8 mouse cellular contexts compared by ENCODE assay signal in genomic region chr2:152739031-152739841, GRCm38 (mm10). TPM values are rescaled to one million over a fixed set of nuclear protein-coding genes. Genes with fewer than 3 reads are reported as not detected.
DNase-seq lines count a peak whose midpoint lies in the region; ATAC-seq and TF ChIP-seq lines count a peak whose summit lies in the region.

No protein-coding gene starts in this region.

- peak overlapping the region; percentile 90 for H3K27ac ChIP-seq in heart, adult 2 months
- peak overlapping the region; percentile 99 for H3K27ac ChIP-seq in kidney, adult 2 months (ENCODE audit: insufficient read depth, low read depth, low read length)
- H3K27ac ChIP-seq in lung, embryonic 14.5 days (ENCODE audit: low read depth), result peak overlapping the region; percentile 85
- peak overlapping the region; percentile 52; the same call in 1 of the 2 replicates for H3K27ac ChIP-seq in olfactory bulb, adult 2 months (ENCODE audit: insufficient read depth, low read depth, low read length)

- no peaks in the 10 kb centered on the region; the same call in 1 of the 2 replicates for H3K36me3 ChIP-seq in heart, adult 2 months (ENCODE audit: control insufficient read depth, insufficient read depth, low read length)
- H3K36me3 ChIP-seq in kidney, adult 2 months (ENCODE audit: control insufficient read depth, insufficient read depth, low read length), result no peaks in the 10 kb centered on the region
- peaks cover 3% of the 10 kb centered on the region; the same call in 1 of the 2 replicates for H3K36me3 ChIP-seq in lung, embryonic 14.5 days (ENCODE audit: insufficient read depth)

- DNase-seq in spleen, postnatal 4 days (ENCODE audit: low spot score in 2 of 2), result peak; percentile 39 to 76
- no peak for DNase-seq in spleen, adult 18-20 months
- DNase-seq in embryo, embryonic 11 days, result peak; percentile 91
- peak; percentile 88 to 90 for DNase-seq in heart, adult 2 months
- peak; percentile 97 for DNase-seq in kidney, adult 2 months
- DNase-seq in lung, embryonic 14.5 days, result peak; percentile 93
- peak; percentile 91 for DNase-seq in yolk sac, embryonic 10.5 days (ENCODE audit: low spot score)

- TF ChIP-seq CTCF in heart, adult 2 months (IDR thresholded peaks at IDR 0.05), result no peak
- TF ChIP-seq CTCF in kidney, adult 2 months (conservative IDR thresholded peaks at IDR 0.05; ENCODE audit: insufficient read depth, insufficient read length, low read depth, low read length), result no peak
- TF ChIP-seq CTCF in lung, embryonic 14.5 days (IDR thresholded peaks at IDR 0.05; ENCODE audit: low read depth), result no peak
- TF ChIP-seq CTCF in olfactory bulb, adult 2 months (IDR thresholded peaks at IDR 0.05; ENCODE audit: insufficient read depth, low read depth, low read length), result no peak

- H3K4me3 ChIP-seq in heart, adult 2 months, result peak overlapping the region; percentile 63
- H3K4me3 ChIP-seq in kidney, adult 2 months (ENCODE audit: insufficient read depth, low read depth, low read length), result peak overlapping the region; percentile 33
- H3K4me3 ChIP-seq in lung, embryonic 14.5 days (ENCODE audit: low read depth, low read length), result peak overlapping the region; percentile 69
- H3K4me3 ChIP-seq in olfactory bulb, adult 2 months (ENCODE audit: insufficient read depth, low read depth, low read length), result peak overlapping the region; percentile 39

- WGBS in heart, adult 2 months, result 6% methylated on average over 35 of the region's 36 CpGs
- WGBS in kidney, adult 2 months, result 2% methylated on average over 35 of the region's 36 CpGs
- under 1% methylated on average over 34 of the region's 36 CpGs for WGBS in lung, embryonic 14.5 days
- 5% methylated on average over 34 of the region's 36 CpGs for WGBS in olfactory bulb, adult 2 months

- no peaks in the 10 kb centered on the region for H3K79me2 ChIP-seq in heart, adult 2 months (replicated peaks; ENCODE audit: control insufficient read depth, insufficient read depth, low read length)

- peak; percentile 54 for ATAC-seq in lung, embryonic 14.5 days (ENCODE audit: insufficient read depth)

- intact Hi-C loops in heart, adult 2 months (cut with DNase I), result loop anchor here (1.0 to 2.0 kb wide), 4 partner anchors 32 to 91 kb away; no protein-coding TSS in a partner anchor

- H3K4me1 ChIP-seq in heart, adult 2 months (ENCODE audit: control insufficient read depth, insufficient read depth, low read length), result peaks cover 12% of the 10 kb centered on the region
- H3K4me1 ChIP-seq in kidney, adult 2 months (ENCODE audit: control insufficient read depth, insufficient read depth, low read length), result peaks cover 8% of the 10 kb centered on the region; the same call in 1 of the 2 replicates
- peaks cover 43% of the 10 kb centered on the region for H3K4me1 ChIP-seq in lung, embryonic 14.5 days (ENCODE audit: insufficient read depth)
- H3K4me1 ChIP-seq in olfactory bulb, adult 2 months (ENCODE audit: control insufficient read depth, insufficient read depth, low read length), result peaks cover 35% of the 10 kb centered on the region

- peak; percentile 69 for TF ChIP-seq POLR2A in heart, adult 2 months (IDR thresholded peaks at IDR 0.05; ENCODE audit: insufficient read depth, low read depth, low read length)
- TF ChIP-seq POLR2A in kidney, adult 2 months (IDR thresholded peaks at IDR 0.05; ENCODE audit: low read depth, low read length), result no peak
- TF ChIP-seq POLR2A in olfactory bulb, adult 2 months (IDR thresholded peaks at IDR 0.05; ENCODE audit: insufficient read depth, low read depth, low read length), result no peak

- no peaks in the 10 kb centered on the region for H3K27me3 ChIP-seq in heart, adult 2 months (ENCODE audit: control insufficient read depth, insufficient read depth, low read length)
- no peaks in the 10 kb centered on the region for H3K27me3 ChIP-seq in kidney, adult 2 months (replicated peaks; ENCODE audit: control insufficient read depth, insufficient read depth, low read length)
- no peaks in the 10 kb centered on the region for H3K27me3 ChIP-seq in lung, embryonic 14.5 days (ENCODE audit: insufficient read depth, low read length)

- H3K4me2 ChIP-seq in lung, embryonic 14.5 days, result peak overlapping the region; percentile 79

- peak overlapping the region; percentile 55 for H3K9ac ChIP-seq in heart, adult 2 months (ENCODE audit: low read depth, low read length)
- peak overlapping the region; percentile 70 for H3K9ac ChIP-seq in lung, embryonic 14.5 days

- H3K9me3 ChIP-seq in lung, embryonic 14.5 days (ENCODE audit: low read depth, low read length), result no peaks in the 10 kb centered on the region

- TF ChIP-seq EP300 in heart, adult 2 months (IDR thresholded peaks at IDR 0.05; ENCODE audit: insufficient read depth, low read depth, low read length), result peak; percentile 82; the same call in 1 of the 2 replicates

RNA-seq across cellular contexts. Expression of gene Id1, which starts 3.2 kb away (rescaled TPM):
- total RNA-seq in heart, adult 2 months (2021), result 10 to 100 TPM; 56.5 to 59.8 TPM
- 74.7 and 113 TPM in 2 replicates for polyA plus RNA-seq in heart, adult 2 months (2012; rRNA removed)
- polyA plus RNA-seq in kidney, adult 2 months (2012; rRNA removed), result 156 and 235 TPM in 2 replicates
- polyA plus RNA-seq in lung, embryonic 14.5 days (2014; fragmentation: Nextera tagmentation; extraction: Ambion mirVana), result 122 and 123 TPM in 2 replicates
- polyA plus RNA-seq in olfactory bulb, adult 2 months (2012; ENCODE audit: insufficient read depth, insufficient read length, low replicate concordance, missing spikeins), result not detected in 2 replicates

RNA-seq across cellular contexts. Expression of gene Cox4i2, which starts 14.7 kb away (rescaled TPM):
- 10 to 100 TPM; 12.1 to 18.0 TPM for total RNA-seq in heart, adult 2 months (2021)
- polyA plus RNA-seq in heart, adult 2 months (2012; rRNA removed), result 12.0 and 13.2 TPM in 2 replicates
- polyA plus RNA-seq in kidney, adult 2 months (2012; rRNA removed), result 2.9 and 3.1 TPM in 2 replicates
- polyA plus RNA-seq in lung, embryonic 14.5 days (2014; fragmentation: Nextera tagmentation; extraction: Ambion mirVana), result 51.4 and 59.6 TPM in 2 replicates
- not detected in 2 replicates for polyA plus RNA-seq in olfactory bulb, adult 2 months (2012; ENCODE audit: insufficient read depth, insufficient read length, low replicate concordance, missing spikeins)

RNA-seq across cellular contexts. Expression of gene Mcts2, which starts 52.4 kb away (rescaled TPM):
- 10 to 100 TPM; 14.8 to 18.2 TPM for total RNA-seq in heart, adult 2 months (2021)
- polyA plus RNA-seq in heart, adult 2 months (2012; rRNA removed), result 8.6 and 12.1 TPM in 2 replicates
- polyA plus RNA-seq in kidney, adult 2 months (2012; rRNA removed), result 8.4 and 10.1 TPM in 2 replicates
- polyA plus RNA-seq in lung, embryonic 14.5 days (2014; fragmentation: Nextera tagmentation; extraction: Ambion mirVana), result 28.5 and 32.7 TPM in 2 replicates
- polyA plus RNA-seq in olfactory bulb, adult 2 months (2012; ENCODE audit: insufficient read depth, insufficient read length, low replicate concordance, missing spikeins), result not detected in 2 replicates

Comparison
In these comparisons a context has a peak if more than half of its experiments do, and no peak if none do; other contexts are left out.
1. DNase-seq: peak in spleen, postnatal 4 days (2 of 2), embryo, embryonic 11 days (single experiment), heart, adult 2 months (2 of 2), kidney, adult 2 months (single experiment), lung, embryonic 14.5 days (single experiment) and yolk sac, embryonic 10.5 days (single experiment); none in spleen, adult 18-20 months (0 of 2).
2. RNA of gene Id1, which starts 3.2 kb away (polyA plus RNA-seq): 156 to 235 TPM in kidney, adult 2 months, 122 to 123 TPM in lung, embryonic 14.5 days and 74.7 to 113 TPM in heart, adult 2 months; not detected in olfactory bulb, adult 2 months; every median in the first group is over 10 times any median in the second.
3. Peak in every context shown above with its lines, with median percentiles within 50 percentile points of each other: H3K27ac ChIP-seq and H3K4me3 ChIP-seq.